Mouse (Mus musculus) myocyte (in vitro differentiated cells): ENCODE measurements around the gene Narf. TPM values are rescaled to one million over a fixed set of nuclear protein-coding genes. Genes with fewer than 3 reads are reported as not detected.

Experiments
- H3K27me3 ChIP-seq: one replicate; pipeline ENCODE4 v1.6.1; 2011; ENCODE audit not compliant: control insufficient read depth, insufficient read depth, insufficient read length
- H3K36me3 ChIP-seq: one replicate; pipeline ENCODE4 v1.6.1; 2011; ENCODE audit not compliant: control insufficient read depth, insufficient read depth
- H3K4me2 ChIP-seq: one replicate; pipeline ENCODE4 v1.6.1; 2011; ENCODE audit warnings: low read depth, control low read depth
- H3K4me3 ChIP-seq: one replicate; pipeline ENCODE4 v1.5.1; 2011; ENCODE audit warnings: mild to moderate bottlenecking, control low read depth, moderate library complexity
- H3K79me2 ChIP-seq: one replicate; pipeline ENCODE4 v1.6.1; 2011; ENCODE audit not compliant: control insufficient read depth, insufficient read depth
- H3ac ChIP-seq: one replicate; pipeline ENCODE4 v1.6.1; 2011; ENCODE audit not compliant: control insufficient read depth, insufficient read length
- CEBPB ChIP-seq: IDR thresholded peaks from 2 replicates; pipeline ENCODE4 v1.6.1; 2011; ENCODE audit warnings: mild to moderate bottlenecking, moderate library complexity; ENCODE audit not compliant: poor library complexity, insufficient read depth, severe bottlenecking
- E2F4 ChIP-seq: IDR thresholded peaks from one replicate; pipeline ENCODE4 v1.6.1; 2011; ENCODE audit warnings: mild to moderate bottlenecking, control low read depth, moderate library complexity; ENCODE audit not compliant: insufficient read depth
- MAX ChIP-seq: IDR thresholded peaks from one replicate; pipeline ENCODE4 v1.6.1; 2011; ENCODE audit warnings: low read depth, mild to moderate bottlenecking, control low read depth
- MYOD1 ChIP-seq, 3 experiments: IDR thresholded peaks; one replicate each; pipeline ENCODE4 v1.6.1; 2011; ENCODE audit warnings: control low read depth in 2 of 3, low read depth in 2 of 3, mild to moderate bottlenecking in 2 of 3, moderate library complexity in 1 of 3; ENCODE audit not compliant: insufficient read length in 2 of 3, control insufficient read depth in 1 of 3
- MYOG ChIP-seq, 3 experiments: IDR thresholded peaks; one replicate each; pipeline ENCODE4 v1.6.1; 2011; ENCODE audit warnings: control low read depth in 2 of 3, low read depth in 2 of 3, mild to moderate bottlenecking in 2 of 3; ENCODE audit not compliant: insufficient read length in 2 of 3, control insufficient read depth in 1 of 3, insufficient read depth in 1 of 3
- POLR2A ChIP-seq: IDR thresholded peaks from one replicate; pipeline ENCODE4 v1.6.1; 2011; ENCODE audit warnings: low read depth, mild to moderate bottlenecking, control low read depth, moderate library complexity; ENCODE audit not compliant: insufficient read length
- POLR2AphosphoS2 ChIP-seq: IDR thresholded peaks from one replicate; pipeline ENCODE4 v1.6.1; 2011; ENCODE audit warnings: low read depth, control low read depth; ENCODE audit not compliant: insufficient read length
- REST ChIP-seq: IDR thresholded peaks from one replicate; pipeline ENCODE4 v1.6.1; 2011; ENCODE audit warnings: mild to moderate bottlenecking, control low read depth, moderate library complexity; ENCODE audit not compliant: insufficient read depth, insufficient read length
- SRF ChIP-seq: IDR thresholded peaks from one replicate; pipeline ENCODE4 v1.6.1; 2011; ENCODE audit warnings: low read depth; ENCODE audit not compliant: control insufficient read depth, insufficient read length
- TCF12 ChIP-seq: IDR thresholded peaks from one replicate; pipeline ENCODE4 v1.6.1; 2011; ENCODE audit warnings: mild to moderate bottlenecking, control low read depth; ENCODE audit not compliant: poor library complexity, insufficient read depth, severe bottlenecking
- TCF3 ChIP-seq: IDR thresholded peaks from one replicate; pipeline ENCODE4 v1.6.1; 2011; ENCODE audit warnings: low read depth, control low read depth; ENCODE audit not compliant: insufficient read length
- USF1 ChIP-seq: IDR thresholded peaks from one replicate; pipeline ENCODE4 v1.6.1; 2011; ENCODE audit warnings: low read depth, mild to moderate bottlenecking, control low read depth, moderate library complexity
- polyA plus RNA-seq: library from polyadenylated mRNA; unstranded; fragments of >200 nt; fragmentation: generic; extraction: Trizol; gene quantifications from one replicate; pipeline ENCODE4 v1.2.1, GENCODE M21; 2012; ENCODE audit warnings: missing spikeins

Gene Narf
- polyA plus RNA-seq, 1 experiment: 27.0 TPM

- TF ChIP-seq POLR2AphosphoS2 (peak; percentile 17), MYOD1 (IDR thresholded peaks at IDR 0.05; ENCODE audit: control insufficient read depth in 1 of 3, insufficient read length in 2 of 3, low read depth in 2 of 3) (no peak), REST (no peak), MYOG (IDR thresholded peaks at IDR 0.05; ENCODE audit: control insufficient read depth in 1 of 3, insufficient read depth in 1 of 3, insufficient read length in 2 of 3, low read depth in 2 of 3) (no peak)
- Histone ChIP-seq H3K4me2 (no peak overlapping the region), H3K4me3 (no peak overlapping the region), H3K79me2 (no peaks in the 10 kb centered on the region), H3K36me3 (peaks cover 30% of the 10 kb centered on the region), H3K27me3 (no peaks in the 10 kb centered on the region), H3ac (no peak overlapping the region)
These were observed 15.6 kb upstream of the Narf start for GRCm38 (mm10) chr11:121221321-121222010.

GRCm38 (mm10) chr11:121228129-121229017 lies 8.7 kb upstream of the Narf start:
- Histone ChIP-seq H3K79me2 (no peaks in the 10 kb centered on the region), H3K27me3 (no peaks in the 10 kb centered on the region), H3ac (peak overlapping the region; percentile 33), H3K36me3 (peaks cover 19% of the 10 kb centered on the region), H3K4me3 (peak overlapping the region; percentile 63), H3K4me2 (peak overlapping the region; percentile 99)
- TF ChIP-seq REST (no peak), MYOD1 (IDR thresholded peaks at IDR 0.05; ENCODE audit: control insufficient read depth in 1 of 3, insufficient read length in 2 of 3, low read depth in 2 of 3) (no peak), CEBPB (no peak), MYOG (IDR thresholded peaks at IDR 0.05; ENCODE audit: control insufficient read depth in 1 of 3, insufficient read depth in 1 of 3, insufficient read length in 2 of 3, low read depth in 2 of 3) (no peak), MAX (no peak), E2F4 (no peak), POLR2AphosphoS2 (no peak), USF1 (no peak), TCF12 (no peak), SRF (no peak)

DNA sequence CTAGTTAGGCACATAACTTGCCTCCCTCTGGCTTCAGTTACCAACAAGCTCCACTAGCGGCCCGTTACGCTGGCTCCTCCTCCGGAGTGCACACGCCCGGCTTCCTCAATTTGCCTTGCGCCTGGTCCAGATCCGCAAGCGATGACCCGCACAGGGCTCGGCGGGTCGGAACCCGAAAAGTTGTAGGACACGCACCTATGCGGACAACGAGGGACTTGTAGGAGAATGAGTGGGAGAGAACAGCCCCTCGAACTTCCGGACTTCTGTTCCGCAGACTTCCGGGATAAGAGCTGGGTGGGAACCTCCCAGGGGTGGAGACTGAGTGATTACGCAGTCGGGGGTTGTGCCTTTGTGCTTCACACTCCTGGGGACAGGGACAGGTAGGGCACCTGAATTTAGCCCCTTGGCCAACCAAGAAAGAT lies 8.0 kb upstream of the Narf start, which contains the start of gene Cybc1:
TSS of gene Cybc1 (minus strand) at position 305 of the 422 bp plus-strand sequence.
- H3ac ChIP-seq: peak within 1 kb of the TSS; percentile 33
- H3K36me3 ChIP-seq: peaks cover 14% of the 10 kb centered on the region
- H3K4me3 ChIP-seq: peak within 1 kb of the TSS; percentile 63
- H3K79me2 ChIP-seq: no peaks in the 10 kb centered on the region
- no peak for TF ChIP-seq MYOD1 (IDR thresholded peaks at IDR 0.05; ENCODE audit: control insufficient read depth in 1 of 3, insufficient read length in 2 of 3, low read depth in 2 of 3)
- peak; percentile 71 for TF ChIP-seq POLR2A
- peak; percentile 32 for TF ChIP-seq POLR2AphosphoS2
- no peaks in the 10 kb centered on the region for H3K27me3 ChIP-seq
- peak within 1 kb of the TSS; percentile 99 for H3K4me2 ChIP-seq

- H3K36me3 ChIP-seq: no peaks in the 10 kb centered on the region
- no peak overlapping the region for H3ac ChIP-seq
- TF ChIP-seq TCF3 (no peak), MYOG (IDR thresholded peaks at IDR 0.05; ENCODE audit: control insufficient read depth in 1 of 3, insufficient read depth in 1 of 3, insufficient read length in 2 of 3, low read depth in 2 of 3) (no peak), USF1 (no peak), TCF12 (no peak), E2F4 (no peak), POLR2A (no peak), SRF (no peak), POLR2AphosphoS2 (no peak), REST (no peak), MAX (no peak), CEBPB (no peak), MYOD1 (IDR thresholded peaks at IDR 0.05; ENCODE audit: control insufficient read depth in 1 of 3, insufficient read length in 2 of 3, low read depth in 2 of 3) (no peak)
- H3K4me2 ChIP-seq: no peak overlapping the region
- H3K27me3 ChIP-seq: no peaks in the 10 kb centered on the region
- no peaks in the 10 kb centered on the region for H3K79me2 ChIP-seq
- no peak overlapping the region for H3K4me3 ChIP-seq
These were observed 5.9 kb upstream of the Narf start for GRCm38 (mm10) chr11:121231191-121231590.

DNA sequence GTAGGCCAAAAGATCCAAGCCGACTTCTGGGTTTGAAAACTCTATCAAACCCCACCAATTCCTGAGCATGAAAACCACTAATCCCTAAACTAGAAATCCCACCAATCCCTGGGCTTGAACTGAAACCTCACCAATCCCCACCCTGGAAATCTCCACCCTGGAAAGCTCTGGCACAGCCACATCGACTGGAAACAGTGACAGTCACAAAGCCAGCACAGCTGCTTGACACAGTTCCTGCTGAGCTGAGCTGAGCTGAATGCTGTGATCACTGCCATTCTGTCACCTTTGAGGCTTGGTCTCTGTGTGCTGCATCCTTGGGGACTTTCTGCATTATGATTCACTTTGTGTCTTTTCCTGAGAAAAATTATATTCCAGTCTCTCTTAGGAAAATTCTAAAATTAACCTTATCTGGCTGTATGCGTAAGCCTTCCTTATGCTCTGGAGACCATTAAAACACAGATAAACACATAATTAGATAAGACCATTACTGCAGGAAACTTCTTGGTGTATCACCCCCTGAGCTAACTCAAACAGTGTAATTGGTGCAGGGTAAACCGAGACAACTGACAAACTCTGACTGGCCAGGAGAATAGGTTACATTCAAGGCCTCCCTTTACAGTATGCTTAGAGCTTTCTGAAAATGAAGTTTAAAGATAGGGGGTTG lies 5.3 kb upstream of the Narf start:
- Histone ChIP-seq H3K27me3 (no peaks in the 10 kb centered on the region), H3K4me2 (no peak overlapping the region), H3K36me3 (no peaks in the 10 kb centered on the region), H3K79me2 (no peaks in the 10 kb centered on the region), H3ac (no peak overlapping the region), H3K4me3 (no peak overlapping the region)
- TF ChIP-seq MYOG (IDR thresholded peaks at IDR 0.05; ENCODE audit: control insufficient read depth in 1 of 3, insufficient read depth in 1 of 3, insufficient read length in 2 of 3, low read depth in 2 of 3) (peak in 1 of 3 experiments; percentile 62), POLR2A (no peak), MYOD1 (IDR thresholded peaks at IDR 0.05; ENCODE audit: control insufficient read depth in 1 of 3, insufficient read length in 2 of 3, low read depth in 2 of 3) (peak in 1 of 3 experiments; percentile 54), CEBPB (no peak)
